Mouse (Mus musculus): ENCODE results near the gene Arvcf. TPM values are rescaled to one million over a fixed set of nuclear protein-coding genes. Genes with fewer than 3 reads are reported as not detected.

Arvcf gene
- polyA plus RNA-seq, 1 experiment from 2014 or later, result 31.0 TPM

DNA sequence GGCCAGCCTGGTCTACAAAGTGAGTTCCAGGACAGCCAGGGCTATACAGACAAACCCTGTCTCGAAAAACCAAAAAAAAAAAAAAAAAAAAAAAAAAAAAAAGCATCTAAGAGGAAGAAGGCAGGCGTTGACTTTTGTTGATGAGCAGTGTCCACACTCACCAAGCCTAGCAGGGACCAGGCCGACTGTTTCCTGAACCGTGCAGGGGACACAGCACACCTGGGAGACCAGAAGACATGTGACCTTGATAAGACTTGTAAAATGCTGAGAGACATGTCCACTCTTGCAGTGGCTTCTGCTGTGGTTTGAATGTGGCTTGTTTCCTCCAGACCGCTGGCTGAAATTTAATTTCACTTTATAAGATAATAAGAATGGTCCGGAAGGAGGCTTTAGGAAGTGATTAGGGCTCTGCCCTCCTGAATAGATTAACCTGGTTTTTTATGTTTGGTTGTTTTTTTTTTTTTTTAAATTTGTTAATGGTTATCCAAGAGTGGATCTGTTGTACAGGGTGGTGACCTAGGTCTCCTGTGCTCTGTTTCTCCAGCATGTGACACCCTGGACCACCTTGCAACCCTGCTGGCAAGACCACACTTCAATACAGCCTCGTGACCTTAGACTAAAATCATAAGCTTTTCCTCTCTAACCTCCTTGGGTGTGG lies 28.4 kb downstream of the Arvcf start:
- H3K4me2 ChIP-seq (replicated peaks; ENCODE audit: low read depth, low read length), result no peak overlapping the region
- no peaks in the 10 kb centered on the region for H3K27me3 ChIP-seq (ENCODE audit: insufficient read depth, low read length)
- no peak overlapping the region for H3K27ac ChIP-seq (ENCODE audit: low read length)
- no peaks in the 10 kb centered on the region for H3K36me3 ChIP-seq (ENCODE audit: insufficient read depth, low read length)
- H3K9me3 ChIP-seq (ENCODE audit: low read length), result no peaks in the 10 kb centered on the region
- H3K4me1 ChIP-seq (ENCODE audit: insufficient read depth, low read length), result peaks cover 4% of the 10 kb centered on the region; the same call in 1 of the 2 replicates
- H3K4me3 ChIP-seq (ENCODE audit: low read length), result no peak overlapping the region
- no peak overlapping the region for H3K9ac ChIP-seq (replicated peaks; ENCODE audit: low read length)
- ATAC-seq (ENCODE audit: low FRiP score, low TSS enrichment), result no peak
- WGBS, result 74% methylated on average over 7 of the region's 7 CpGs

DNA sequence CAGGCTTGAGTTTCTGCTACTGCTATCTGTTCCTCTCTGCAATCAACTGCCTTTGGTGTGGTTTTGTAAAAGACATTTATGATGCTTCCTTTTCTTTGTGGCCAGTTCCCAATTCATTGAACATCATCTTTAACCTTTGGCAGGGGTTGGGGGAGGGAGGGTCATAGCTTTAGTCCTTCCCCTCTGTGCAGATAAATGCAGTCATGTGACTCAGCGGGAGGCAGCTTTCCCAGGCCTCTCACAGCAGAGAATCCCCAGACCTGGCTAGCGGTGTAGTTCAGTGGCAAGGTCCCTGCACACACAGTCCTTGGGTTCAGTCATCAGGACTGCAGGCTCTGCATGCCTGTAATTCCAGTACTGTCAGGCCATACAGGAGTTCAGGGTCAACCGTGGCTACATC lies 29.2 kb downstream of the Arvcf start:
- no peak overlapping the region for H3K4me2 ChIP-seq (replicated peaks; ENCODE audit: low read depth, low read length)
- H3K4me3 ChIP-seq (ENCODE audit: low read length), result no peak overlapping the region
- no peak overlapping the region for H3K27ac ChIP-seq (ENCODE audit: low read length)
- ATAC-seq (ENCODE audit: low FRiP score, low TSS enrichment), result no peak; the same call in 1 of the 2 replicates
- no peaks in the 10 kb centered on the region for H3K9me3 ChIP-seq (ENCODE audit: low read length)
- no peaks in the 10 kb centered on the region for H3K36me3 ChIP-seq (ENCODE audit: insufficient read depth, low read length)
- no peak overlapping the region for H3K9ac ChIP-seq (replicated peaks; ENCODE audit: low read length)
- WGBS, result 40% methylated on average over 3 of the region's 3 CpGs
- H3K27me3 ChIP-seq (ENCODE audit: insufficient read depth, low read length), result no peaks in the 10 kb centered on the region
- peaks cover 12% of the 10 kb centered on the region for H3K4me1 ChIP-seq (ENCODE audit: insufficient read depth, low read length)

DNA sequence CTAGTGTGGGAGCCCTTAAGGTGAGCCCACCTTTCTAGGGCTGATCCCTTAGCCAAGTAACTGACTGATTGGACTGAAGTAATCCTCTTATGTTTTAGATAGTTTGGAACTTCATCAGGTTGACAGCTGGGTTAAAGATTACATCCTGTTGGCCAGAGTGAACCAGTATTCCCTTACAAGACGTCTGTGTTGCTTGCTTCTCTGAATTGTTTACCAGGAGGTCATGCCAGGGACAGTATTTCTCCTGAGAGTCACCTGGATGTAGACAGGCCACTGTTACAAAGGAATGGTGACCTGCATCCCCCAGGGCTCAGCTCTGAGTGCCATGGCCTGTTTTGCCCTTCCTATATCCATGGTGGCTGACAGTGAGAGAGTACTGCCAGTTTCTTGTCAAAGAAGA lies 30.5 kb downstream of the Arvcf start:
- Histone ChIP-seq H3K9me3 (ENCODE audit: low read length) (no peaks in the 10 kb centered on the region), H3K4me2 (replicated peaks; ENCODE audit: low read depth, low read length) (no peak overlapping the region), H3K9ac (replicated peaks; ENCODE audit: low read length) (no peak overlapping the region), H3K27me3 (ENCODE audit: insufficient read depth, low read length) (no peaks in the 10 kb centered on the region), H3K4me3 (ENCODE audit: low read length) (no peak overlapping the region), H3K36me3 (ENCODE audit: insufficient read depth, low read length) (no peaks in the 10 kb centered on the region), H3K27ac (ENCODE audit: low read length) (no peak overlapping the region), H3K4me1 (ENCODE audit: insufficient read depth, low read length) (peaks cover 18% of the 10 kb centered on the region)
- ATAC-seq (ENCODE audit: low FRiP score, low TSS enrichment), result no peak
- WGBS, result 8% methylated on average over 1 of the region's 1 CpGs

DNA sequence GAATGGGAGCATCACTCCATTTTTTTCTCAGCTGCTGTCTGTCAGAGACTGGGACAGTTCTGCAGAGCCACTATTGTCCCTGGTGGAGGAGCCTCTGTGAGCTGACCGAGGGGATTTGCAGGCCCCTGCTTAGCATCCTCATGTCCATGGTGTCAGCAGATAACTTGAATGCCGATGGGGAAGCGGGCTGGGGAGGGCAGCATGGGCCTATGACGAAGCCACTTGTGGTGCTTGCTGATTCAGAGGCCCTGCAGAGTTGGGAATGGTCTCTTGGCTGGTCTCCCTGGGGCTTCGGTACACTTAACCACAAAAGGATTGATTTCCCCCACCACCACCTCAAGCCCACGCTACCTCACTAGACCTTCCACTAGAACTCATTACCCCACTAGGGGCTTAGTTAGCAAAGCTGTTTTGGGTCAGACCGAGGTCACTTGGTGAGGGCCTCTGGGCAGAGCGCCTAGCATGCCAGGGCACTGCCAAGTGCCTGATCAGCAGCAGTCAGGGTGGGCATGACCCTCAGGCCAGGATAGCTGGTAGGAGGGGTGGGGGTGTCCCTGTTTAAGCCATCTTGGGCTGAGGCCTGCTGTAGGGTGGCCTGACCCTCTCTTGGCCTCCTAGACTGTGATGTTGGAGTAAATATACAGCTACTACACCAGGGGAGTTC lies 31.5 kb downstream of the Arvcf start:
- Histone ChIP-seq H3K27ac (ENCODE audit: low read length) (no peak overlapping the region), H3K4me3 (ENCODE audit: low read length) (no peak overlapping the region), H3K9ac (replicated peaks; ENCODE audit: low read length) (no peak overlapping the region), H3K9me3 (ENCODE audit: low read length) (no peaks in the 10 kb centered on the region), H3K36me3 (ENCODE audit: insufficient read depth, low read length) (no peaks in the 10 kb centered on the region), H3K4me2 (replicated peaks; ENCODE audit: low read depth, low read length) (no peak overlapping the region), H3K27me3 (ENCODE audit: insufficient read depth, low read length) (no peaks in the 10 kb centered on the region), H3K4me1 (ENCODE audit: insufficient read depth, low read length) (peaks cover 28% of the 10 kb centered on the region)
- no peak for ATAC-seq (ENCODE audit: low FRiP score, low TSS enrichment)
- WGBS, result 88% methylated on average over 8 of the region's 8 CpGs

DNA sequence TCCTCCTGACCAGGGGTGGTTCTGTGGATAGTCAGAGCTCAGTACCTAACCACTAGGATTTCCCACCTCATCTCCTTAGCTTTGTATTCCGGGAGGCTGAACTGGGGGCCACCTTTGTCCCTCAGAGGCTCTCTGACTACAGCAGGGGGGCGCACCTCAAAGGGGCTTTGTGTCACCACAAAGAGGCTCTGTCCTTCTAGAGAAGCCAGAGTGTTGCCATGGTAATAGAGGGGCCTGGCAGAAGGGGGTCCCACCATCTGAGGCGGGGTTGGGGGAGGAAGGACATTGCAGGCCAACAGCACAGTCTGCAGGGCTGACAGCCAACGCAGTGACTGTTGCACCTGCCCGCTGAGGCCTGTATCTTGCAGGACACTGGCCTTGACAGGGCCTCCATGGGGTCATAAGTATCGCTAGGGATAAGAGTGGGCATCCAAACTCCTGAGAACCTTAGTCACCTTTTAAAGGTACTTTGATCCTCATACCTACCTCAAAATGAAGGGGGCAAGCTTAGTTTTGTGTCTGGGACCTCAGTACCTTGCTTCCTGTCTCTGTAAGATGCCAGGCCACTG lies 32.6 kb downstream of the Arvcf start:
- WGBS, result 63% methylated on average over 6 of the region's 6 CpGs

DNA sequence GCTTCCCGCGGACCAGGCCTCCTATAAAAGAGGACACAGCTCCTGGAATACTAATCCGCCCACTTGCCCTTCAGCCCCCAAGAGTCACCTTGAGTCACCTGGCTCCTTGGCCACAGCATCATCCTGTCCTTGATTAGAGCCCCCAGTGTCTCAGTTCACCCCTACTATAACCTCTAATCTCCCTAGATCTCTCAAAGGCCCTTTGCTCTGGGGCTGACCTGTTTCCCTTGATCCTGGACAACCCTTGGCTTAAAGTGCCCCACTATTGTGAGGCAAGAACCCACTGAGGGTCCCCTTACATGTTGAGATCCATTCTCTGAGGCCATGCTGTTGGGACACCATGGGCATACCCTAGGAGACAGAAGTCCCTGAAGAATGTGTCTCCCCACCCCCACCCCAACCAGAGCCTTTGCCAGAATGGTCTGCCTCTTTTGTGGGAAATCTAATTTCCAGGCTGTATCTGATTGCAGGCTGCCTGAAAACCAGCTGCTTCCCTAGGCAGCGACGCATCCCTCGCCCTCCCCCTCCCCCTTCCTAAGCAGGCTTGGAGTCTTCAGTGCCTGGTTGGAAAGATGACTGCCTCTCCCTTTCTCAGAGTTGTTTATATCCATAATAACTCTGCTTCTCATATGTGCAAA lies 33.8 kb downstream of the Arvcf start:
- no peak overlapping the region for H3K27ac ChIP-seq (ENCODE audit: low read length)
- peaks cover 33% of the 10 kb centered on the region for H3K4me1 ChIP-seq (ENCODE audit: insufficient read depth, low read length)
- no peaks in the 10 kb centered on the region for H3K9me3 ChIP-seq (ENCODE audit: low read length)
- no peaks in the 10 kb centered on the region for H3K36me3 ChIP-seq (ENCODE audit: insufficient read depth, low read length)
- no peaks in the 10 kb centered on the region for H3K27me3 ChIP-seq (ENCODE audit: insufficient read depth, low read length)
- no peak overlapping the region for H3K9ac ChIP-seq (replicated peaks; ENCODE audit: low read length)
- no peak for ATAC-seq (ENCODE audit: low FRiP score, low TSS enrichment)
- no peak overlapping the region for H3K4me3 ChIP-seq (ENCODE audit: low read length)
- H3K4me2 ChIP-seq (replicated peaks; ENCODE audit: low read depth, low read length), result no peak overlapping the region
- WGBS, result 44% methylated on average over 6 of the region's 6 CpGs

More for the DNA sequence above, 32.6 kb downstream of the Arvcf start:
- no peak overlapping the region for H3K9ac ChIP-seq (replicated peaks; ENCODE audit: low read length)
- no peak for ATAC-seq (ENCODE audit: low FRiP score, low TSS enrichment)
- H3K4me3 ChIP-seq (ENCODE audit: low read length), result no peak overlapping the region
- no peaks in the 10 kb centered on the region for H3K9me3 ChIP-seq (ENCODE audit: low read length)
- no peaks in the 10 kb centered on the region for H3K36me3 ChIP-seq (ENCODE audit: insufficient read depth, low read length)
- H3K27ac ChIP-seq (ENCODE audit: low read length), result no peak overlapping the region
- no peaks in the 10 kb centered on the region for H3K27me3 ChIP-seq (ENCODE audit: insufficient read depth, low read length)
- no peak overlapping the region for H3K4me2 ChIP-seq (replicated peaks; ENCODE audit: low read depth, low read length)
- peaks cover 33% of the 10 kb centered on the region for H3K4me1 ChIP-seq (ENCODE audit: insufficient read depth, low read length)

DNA sequence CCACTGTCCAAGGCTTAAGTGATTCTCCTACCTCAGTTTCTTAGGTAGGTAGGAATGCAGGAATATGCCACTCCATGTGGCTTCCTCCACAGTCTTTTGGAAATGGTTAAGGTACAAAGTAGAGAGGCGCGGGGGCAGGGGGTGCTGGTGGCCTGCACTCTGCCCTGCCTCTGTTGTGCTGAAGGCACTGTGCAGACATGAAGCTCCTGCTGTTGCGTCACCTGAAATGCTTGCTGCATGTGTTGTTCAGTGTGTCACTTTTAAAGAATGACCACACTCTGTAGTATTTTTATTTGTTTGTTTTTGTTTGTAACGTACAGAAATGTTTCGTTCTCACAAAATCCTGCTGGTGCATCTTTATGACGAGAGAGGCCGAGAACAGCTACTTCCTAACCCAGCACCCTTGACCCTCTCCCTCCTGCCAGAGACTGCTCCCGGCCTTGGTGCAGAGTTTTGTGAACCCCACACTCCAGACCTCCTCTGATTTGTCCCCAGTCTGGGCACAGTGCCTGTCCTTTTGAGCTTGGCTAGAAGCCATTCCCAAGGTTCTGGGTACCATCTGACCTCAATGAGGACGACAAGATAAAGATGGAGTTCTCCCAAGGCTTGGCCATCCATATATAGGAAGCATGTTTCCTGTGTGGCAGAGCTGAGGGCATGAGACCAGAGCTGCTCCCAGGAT lies 35.2 kb downstream of the Arvcf start:
- no peaks in the 10 kb centered on the region for H3K9me3 ChIP-seq (ENCODE audit: low read length)
- WGBS, result 68% methylated on average over 9 of the region's 9 CpGs
- H3K36me3 ChIP-seq (ENCODE audit: insufficient read depth, low read length), result no peaks in the 10 kb centered on the region
- no peaks in the 10 kb centered on the region for H3K27me3 ChIP-seq (ENCODE audit: insufficient read depth, low read length)
- H3K27ac ChIP-seq (ENCODE audit: low read length), result peak overlapping the region; percentile 45; the same call in 1 of the 2 replicates
- H3K4me1 ChIP-seq (ENCODE audit: insufficient read depth, low read length), result peaks cover 42% of the 10 kb centered on the region
- no peak overlapping the region for H3K4me3 ChIP-seq (ENCODE audit: low read length)
- no peak overlapping the region for H3K4me2 ChIP-seq (replicated peaks; ENCODE audit: low read depth, low read length)
- ATAC-seq (ENCODE audit: low FRiP score, low TSS enrichment), result no peak
- H3K9ac ChIP-seq (replicated peaks; ENCODE audit: low read length), result no peak overlapping the region

DNA sequence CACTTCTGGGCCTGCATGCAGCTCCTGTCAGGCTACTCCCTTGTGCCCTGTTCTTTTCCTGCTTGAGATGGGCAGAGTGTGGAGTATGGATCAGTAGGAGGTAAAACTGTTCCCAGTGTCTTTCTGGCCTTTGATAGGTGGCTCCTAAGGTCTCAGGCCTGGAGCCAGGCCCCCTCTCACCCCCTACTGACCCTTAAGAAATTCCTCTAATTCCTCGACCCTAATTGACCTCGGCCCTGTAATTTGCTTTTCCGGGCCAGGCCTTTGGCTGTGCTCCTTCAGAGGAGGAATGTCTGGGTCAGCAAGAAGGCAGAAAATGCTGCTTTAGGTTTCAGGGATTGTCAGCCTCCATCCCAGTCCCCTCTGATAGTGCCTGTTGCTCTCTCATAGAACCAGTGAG lies 35.8 kb downstream of the Arvcf start:
- Histone ChIP-seq H3K27ac (ENCODE audit: low read length) (peak overlapping the region; percentile 45; the same call in 1 of the 2 replicates), H3K9ac (replicated peaks; ENCODE audit: low read length) (no peak overlapping the region), H3K27me3 (ENCODE audit: insufficient read depth, low read length) (no peaks in the 10 kb centered on the region), H3K4me1 (ENCODE audit: insufficient read depth, low read length) (peaks cover 47% of the 10 kb centered on the region), H3K4me3 (ENCODE audit: low read length) (no peak overlapping the region), H3K9me3 (ENCODE audit: low read length) (no peaks in the 10 kb centered on the region), H3K36me3 (ENCODE audit: insufficient read depth, low read length) (no peaks in the 10 kb centered on the region), H3K4me2 (replicated peaks; ENCODE audit: low read depth, low read length) (no peak overlapping the region)
- ATAC-seq (ENCODE audit: low FRiP score, low TSS enrichment), result no peak
- WGBS, result 15% methylated on average over 3 of the region's 3 CpGs

DNA sequence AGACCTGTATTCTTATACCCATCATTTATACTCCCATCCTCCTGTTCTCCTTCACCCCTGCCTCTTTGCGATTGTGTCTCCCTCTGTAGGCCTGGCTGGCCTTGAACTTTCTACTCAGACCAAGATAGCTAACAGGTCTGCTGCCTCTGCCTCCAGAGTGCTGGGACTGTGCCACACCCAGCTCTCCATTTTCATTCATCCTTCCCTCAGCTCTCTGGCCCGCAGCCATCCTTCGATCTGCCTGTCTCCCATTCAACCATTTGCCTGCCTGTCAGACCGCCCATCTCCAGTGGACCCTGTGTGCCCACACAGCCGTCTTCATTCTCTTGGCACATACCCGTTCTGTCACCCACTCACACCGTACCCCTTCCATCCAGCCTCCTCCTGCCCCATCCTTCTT lies 36.2 kb downstream of the Arvcf start:
- Histone ChIP-seq H3K4me2 (replicated peaks; ENCODE audit: low read depth, low read length) (no peak overlapping the region), H3K9ac (replicated peaks; ENCODE audit: low read length) (no peak overlapping the region), H3K9me3 (ENCODE audit: low read length) (no peaks in the 10 kb centered on the region), H3K27ac (ENCODE audit: low read length) (peak overlapping the region; percentile 10; the same call in 1 of the 2 replicates), H3K36me3 (ENCODE audit: insufficient read depth, low read length) (no peaks in the 10 kb centered on the region), H3K4me3 (ENCODE audit: low read length) (no peak overlapping the region), H3K27me3 (ENCODE audit: insufficient read depth, low read length) (no peaks in the 10 kb centered on the region), H3K4me1 (ENCODE audit: insufficient read depth, low read length) (peaks cover 52% of the 10 kb centered on the region)
- whole genome bisulfite sequencing, result 70% methylated on average over 7 of the region's 7 CpGs
- no peak for ATAC-seq (ENCODE audit: low FRiP score, low TSS enrichment)

Measured in kidney, embryonic 16.5 days (tissue).